Mouse (Mus musculus): ENCODE results near the gene Stk4.
"Not testable (repeated sequence)": the region's sequence is repeated elsewhere in the genome, so short reads cannot be mapped to it uniquely, and the experiment has no call there.

The Stk4 gene

GRCm38 (mm10) chr2:164070142-164070764, at the start of gene Stk4:
Stk4 (plus strand) TSS chr2:164070322.
- no peak for DNase-seq (ENCODE audit: extremely low read depth, low read depth, low spot score)

GRCm38 (mm10) chr2:164022104-164022503, 48.0 kb upstream of the Stk4 start:
- DNase-seq (ENCODE audit: extremely low read depth, low read depth, low spot score), result no peak

- no peak for DNase-seq (ENCODE audit: extremely low read depth, low read depth, low spot score)
Measured at GRCm38 (mm10) chr2:164025150-164025549, 45.0 kb upstream of the Stk4 start, which contains the start of gene Pabpc1l. Pabpc1l (plus strand) TSS chr2:164025450.

- DNase-seq (ENCODE audit: extremely low read depth, low read depth, low spot score), result no peak
Measured at GRCm38 (mm10) chr2:164031147-164031546, 39.0 kb upstream of the Stk4 start.

- no peak for DNase-seq (ENCODE audit: extremely low read depth, low read depth, low spot score)
Measured at GRCm38 (mm10) chr2:164032973-164033372, 37.1 kb upstream of the Stk4 start.

- DNase-seq (ENCODE audit: extremely low read depth, low read depth, low spot score), result no peak
Measured at GRCm38 (mm10) chr2:164036520-164037019, 33.6 kb upstream of the Stk4 start.

GRCm38 (mm10) chr2:164038407-164039028, 31.6 kb upstream of the Stk4 start:
- DNase-seq (ENCODE audit: extremely low read depth, low read depth, low spot score), result no peak

GRCm38 (mm10) chr2:164040949-164041348, 29.2 kb upstream of the Stk4 start:
- DNase-seq (ENCODE audit: extremely low read depth, low read depth, low spot score), result no peak

- no peak for DNase-seq (ENCODE audit: extremely low read depth, low read depth, low spot score)
Measured at GRCm38 (mm10) chr2:164041523-164041922, 28.6 kb upstream of the Stk4 start.

- no peak for DNase-seq (ENCODE audit: extremely low read depth, low read depth, low spot score)
Measured at GRCm38 (mm10) chr2:164047197-164047690, 22.9 kb upstream of the Stk4 start.

- no peak for DNase-seq (ENCODE audit: extremely low read depth, low read depth, low spot score)
Measured at GRCm38 (mm10) chr2:164053767-164054166, 16.4 kb upstream of the Stk4 start.

GRCm38 (mm10) chr2:164054671-164055070, 15.5 kb upstream of the Stk4 start:
- no peak for DNase-seq (ENCODE audit: extremely low read depth, low read depth, low spot score)

- no peak for DNase-seq (ENCODE audit: extremely low read depth, low read depth, low spot score)
Measured at GRCm38 (mm10) chr2:164059634-164060235, 10.4 kb upstream of the Stk4 start.

GRCm38 (mm10) chr2:164070765-164071436, 779 bp downstream of the Stk4 start, which contains the start of gene Tomm34:
Tomm34 (minus strand) TSS chr2:164071169.
- no peak for DNase-seq (ENCODE audit: extremely low read depth, low read depth, low spot score)

GRCm38 (mm10) chr2:164071437-164071820, 1.3 kb downstream of the Stk4 start:
- DNase-seq (ENCODE audit: extremely low read depth, low read depth, low spot score), result not testable (repeated sequence)

- DNase-seq (ENCODE audit: extremely low read depth, low read depth, low spot score), result no peak
Measured at GRCm38 (mm10) chr2:164072109-164072508, 2.0 kb downstream of the Stk4 start.

- DNase-seq (ENCODE audit: extremely low read depth, low read depth, low spot score), result no peak
Measured at GRCm38 (mm10) chr2:164073120-164073519, 3.0 kb downstream of the Stk4 start.

- no peak for DNase-seq (ENCODE audit: extremely low read depth, low read depth, low spot score)
Measured at GRCm38 (mm10) chr2:164073918-164074578, 3.9 kb downstream of the Stk4 start.

GRCm38 (mm10) chr2:164075088-164075487, 5.0 kb downstream of the Stk4 start:
- no peak for DNase-seq (ENCODE audit: extremely low read depth, low read depth, low spot score)

GRCm38 (mm10) chr2:164076874-164077425, 6.8 kb downstream of the Stk4 start:
- DNase-seq (ENCODE audit: extremely low read depth, low read depth, low spot score), result no peak
